Mouse (Mus musculus) G1E (cell line): ENCODE measurements around the gene Slc4a4.

Experiments used
- CTCF ChIP-seq: IDR thresholded peaks from 2 replicates; pipeline ENCODE4 v1.5.1; 2012; ENCODE audit warnings: low read depth, low read length, inconsistent platforms, mixed read lengths
- GATA1 ChIP-seq: IDR thresholded peaks from 2 replicates; pipeline ENCODE4 v1.6.1; 2012; ENCODE audit warnings: borderline replicate concordance, low read length, inconsistent platforms, mixed read lengths
- POLR2AphosphoS5 ChIP-seq: IDR thresholded peaks from 2 replicates; pipeline ENCODE4 v1.6.1; 2012; ENCODE audit warnings: low read depth, low read length, inconsistent platforms; ENCODE audit not compliant: insufficient replicate concordance

- TF ChIP-seq CTCF (no peak), POLR2AphosphoS5 (no peak), GATA1 (no peak)
Measured at GRCm38 (mm10) chr5:88885503-88885902, 1.1 kb upstream of the Slc4a4 start.
